Mouse (Mus musculus): ENCODE data around the gene Slc9a8. TPM values are rescaled to one million over a fixed set of nuclear protein-coding genes. Genes with fewer than 3 reads are reported as not detected.
"Not testable (repeated sequence)": the region's sequence is repeated elsewhere in the genome, so short reads cannot be mapped to it uniquely, and the experiment has no call there.

The Slc9a8 gene
- 31.9 and 45.7 TPM in 2 replicates for polyA plus RNA-seq (2012; rRNA removed)

DNA sequence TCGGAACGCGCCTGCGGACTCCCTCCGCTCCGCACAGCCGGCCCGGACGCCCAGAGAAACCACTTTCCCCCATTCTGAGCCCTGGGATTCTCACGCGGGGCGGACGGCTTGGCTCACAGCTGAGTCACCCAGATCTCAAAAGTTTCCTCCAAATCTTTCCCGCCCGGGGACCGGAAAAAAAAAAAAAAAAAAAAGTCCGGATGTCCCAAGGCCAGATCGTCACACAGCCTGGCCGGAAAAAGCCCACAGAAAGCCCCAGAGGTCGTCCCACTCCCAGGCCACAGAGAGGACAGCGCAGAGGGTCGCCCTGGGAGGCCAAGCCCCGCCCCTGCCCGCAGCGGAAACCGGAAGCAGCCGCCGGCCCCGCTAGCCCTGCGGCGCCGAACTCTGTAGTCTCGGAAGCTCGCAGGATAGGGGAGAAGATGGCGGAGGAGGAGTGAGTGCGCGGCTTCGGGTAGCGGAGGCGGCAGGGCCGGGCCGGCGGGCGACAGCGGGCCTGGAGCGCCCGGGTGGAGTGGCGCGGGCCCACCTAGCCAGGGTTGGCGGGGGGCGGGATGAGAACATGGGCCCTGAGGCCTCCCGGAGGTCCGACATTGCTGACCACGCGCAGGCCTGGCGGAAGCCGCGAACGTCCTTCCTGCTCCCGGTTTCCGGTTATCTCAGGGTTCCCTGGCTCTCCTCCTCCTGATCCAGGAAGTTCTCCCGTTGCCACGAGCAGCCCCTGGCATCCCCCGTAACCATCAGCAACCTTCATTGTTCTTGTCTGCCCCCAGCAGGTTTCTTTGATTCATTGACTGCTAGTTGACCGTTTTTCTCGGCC lies at the start of gene Slc9a8:
TSS of gene Slc9a8 (plus strand) at position 383 of the 820 bp plus-strand sequence.
- no peak for DNase-seq (ENCODE audit: low read depth, low spot score)
- under 1% methylated on average over 64 of the region's 66 CpGs for WGBS

DNA sequence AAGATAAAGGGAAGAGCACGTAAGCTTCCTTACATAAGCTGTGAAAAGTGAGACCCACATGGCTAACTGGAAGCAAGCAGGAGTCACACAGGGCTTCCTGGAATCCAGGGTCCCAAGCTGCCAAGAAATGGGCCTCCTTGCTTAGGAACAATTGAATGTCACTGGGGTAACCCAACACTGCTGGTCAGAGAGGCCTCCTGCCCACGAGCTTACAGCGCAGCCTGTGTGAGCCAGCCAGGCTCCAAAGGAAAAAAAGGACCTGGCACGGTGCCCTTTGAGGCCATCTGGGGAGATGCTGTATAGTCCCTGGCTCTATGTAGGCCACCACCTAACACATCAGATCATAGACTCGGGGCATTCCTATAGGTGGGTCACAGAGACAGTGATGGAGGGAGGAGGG lies 48.2 kb upstream of the Slc9a8 start:
- DNase-seq (ENCODE audit: low read depth, low spot score): no peak
- WGBS: 40% methylated on average over 5 of the region's 5 CpGs

GRCm38 (mm10) chr2:167374191-167374805 lies 47.2 kb upstream of the Slc9a8 start:
- no peak for DNase-seq (ENCODE audit: low read depth, low spot score)
- 92% methylated on average over 12 of the region's 12 CpGs for WGBS

GRCm38 (mm10) chr2:167375135-167375534 lies 46.4 kb upstream of the Slc9a8 start:
- no peak for DNase-seq (ENCODE audit: low read depth, low spot score)
- 66% methylated on average over 9 of the region's 9 CpGs for WGBS

DNA sequence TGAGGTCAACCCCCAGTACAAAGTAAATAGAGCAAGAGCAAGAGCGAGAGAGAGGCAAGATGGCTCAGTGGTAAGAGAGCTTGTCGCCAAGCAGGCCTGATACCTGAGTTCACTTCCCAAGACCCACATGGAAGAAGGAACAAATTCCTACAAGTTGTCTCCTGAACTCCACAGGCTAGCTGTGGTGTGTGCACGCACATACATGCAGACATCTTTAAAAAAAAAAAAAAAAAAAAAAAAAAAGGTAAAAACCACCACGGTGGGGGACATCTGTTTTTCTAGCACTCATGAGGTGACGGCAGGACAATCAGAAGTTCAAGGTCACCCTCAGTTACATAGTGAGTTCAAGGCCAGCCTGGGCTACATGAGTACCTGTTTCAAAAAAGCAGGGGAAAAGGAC lies 45.8 kb upstream of the Slc9a8 start:
- 92% methylated on average over 5 of the region's 5 CpGs for WGBS
- DNase-seq (ENCODE audit: low read depth, low spot score): no peak

DNA sequence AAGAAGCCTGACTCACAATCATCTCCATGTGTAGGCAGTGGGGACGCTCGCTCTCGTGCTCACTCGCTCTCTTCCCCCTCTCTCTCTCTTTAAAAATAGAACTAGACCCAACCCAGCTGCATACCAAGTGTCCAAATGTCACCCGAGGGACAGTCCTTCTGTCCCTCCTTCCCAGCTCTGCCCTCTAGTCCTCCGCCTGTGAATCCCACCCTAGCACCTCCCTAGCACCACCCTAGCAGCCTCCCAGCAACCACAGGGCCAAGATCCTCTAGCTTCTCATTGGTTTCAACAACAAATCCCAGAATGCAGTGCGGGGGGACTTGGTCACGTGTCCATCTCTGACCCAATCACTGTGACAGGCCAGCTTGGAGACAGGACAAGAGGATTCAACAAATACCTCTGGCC lies 45.4 kb upstream of the Slc9a8 start:
- no peak for DNase-seq (ENCODE audit: low read depth, low spot score)
- 79% methylated on average over 8 of the region's 8 CpGs for WGBS

- DNase-seq (ENCODE audit: low read depth, low spot score): no peak
- 51% methylated on average over 3 of the region's 3 CpGs for WGBS
These were observed 43.8 kb upstream of the Slc9a8 start for GRCm38 (mm10) chr2:167377697-167378096.

DNA sequence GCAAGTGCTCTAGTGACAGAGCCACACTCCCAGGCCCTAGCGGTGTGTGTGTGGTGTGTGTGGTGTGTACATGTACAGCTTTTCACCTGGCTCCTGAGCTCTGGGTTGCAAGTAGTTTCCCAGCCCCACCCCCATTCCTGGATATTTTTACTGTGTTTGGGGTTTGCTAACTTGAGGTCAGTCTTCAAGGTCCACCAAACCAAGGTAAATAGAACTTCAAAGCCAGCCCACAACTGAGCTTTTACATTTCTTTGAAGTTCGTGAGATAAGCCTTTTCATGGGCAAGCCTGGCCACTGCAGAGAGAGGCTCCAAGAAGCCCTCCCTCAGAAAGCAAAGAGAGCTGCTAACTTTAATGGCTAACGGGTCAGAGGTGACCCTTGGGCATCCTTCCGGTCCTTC lies 42.5 kb upstream of the Slc9a8 start:
- DNase-seq (ENCODE audit: low read depth, low spot score): no peak
- 49% methylated on average over 4 of the region's 4 CpGs for WGBS

DNA sequence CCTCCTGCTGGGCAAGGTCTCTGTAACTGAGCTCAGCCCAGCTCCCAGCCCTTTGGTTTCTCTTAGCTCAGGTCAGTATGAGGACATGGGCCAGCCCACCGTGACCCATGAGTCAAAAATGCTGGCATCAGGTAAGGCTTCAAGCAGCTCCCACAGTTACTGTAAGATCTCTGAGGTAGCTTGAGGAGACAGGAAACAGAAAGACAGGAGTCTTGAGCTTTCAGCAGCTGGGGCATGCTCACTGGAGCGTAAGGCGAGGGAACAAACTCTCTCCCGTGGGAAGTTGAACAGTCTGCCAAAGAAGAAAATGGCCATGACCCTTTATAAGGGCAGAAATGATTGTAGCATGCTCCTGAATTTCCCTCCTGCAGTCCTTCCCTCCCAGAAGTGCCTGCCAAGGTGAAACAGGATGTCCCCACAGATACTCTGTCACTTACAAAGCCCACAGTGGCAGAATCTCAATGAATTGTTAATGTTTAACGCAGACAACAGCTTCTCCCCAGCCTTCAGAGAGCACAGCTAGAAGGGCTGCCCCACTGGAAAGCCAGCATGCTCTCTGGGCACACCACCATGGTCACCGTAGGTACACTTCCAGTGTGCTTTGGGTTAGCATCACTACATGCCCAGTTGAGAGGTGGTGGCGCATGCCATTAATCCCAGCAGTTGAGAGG lies 40.8 kb upstream of the Slc9a8 start:
- DNase-seq (ENCODE audit: low read depth, low spot score): no peak
- WGBS: 30% methylated on average over 7 of the region's 7 CpGs

GRCm38 (mm10) chr2:167381596-167381995 lies 39.9 kb upstream of the Slc9a8 start:
- DNase-seq (ENCODE audit: low read depth, low spot score): no peak
- WGBS: 78% methylated on average over 7 of the region's 7 CpGs

- 92% methylated on average over 7 of the region's 7 CpGs for WGBS
These were observed 39.1 kb upstream of the Slc9a8 start for GRCm38 (mm10) chr2:167382389-167382788.

DNA sequence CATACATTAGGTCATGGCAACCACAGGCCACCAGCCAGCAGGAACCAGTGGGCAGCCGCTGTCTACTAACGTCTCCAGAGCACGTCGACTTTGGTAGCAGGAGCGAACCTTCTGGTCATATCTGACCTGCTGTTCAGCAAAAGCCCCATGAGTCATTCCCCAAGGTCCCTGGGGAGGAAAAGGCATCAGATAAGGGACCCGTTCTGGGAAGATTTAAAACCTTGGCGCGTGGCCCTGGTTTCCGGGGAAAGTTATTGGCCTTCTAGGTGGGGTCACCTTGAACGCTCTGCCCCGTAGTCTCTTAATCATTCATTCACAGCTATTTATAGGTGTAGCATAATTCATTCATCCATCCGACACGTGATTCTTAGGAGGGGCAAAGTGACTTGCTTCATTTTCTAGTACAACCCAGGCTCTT lies 37.8 kb upstream of the Slc9a8 start:
- WGBS: 24% methylated on average over 13 of the region's 13 CpGs
- peak; percentile 77 for DNase-seq (ENCODE audit: low read depth, low spot score)

More at GRCm38 (mm10) chr2:167382389-167382788, 39.1 kb upstream of the Slc9a8 start:
- DNase-seq (ENCODE audit: low read depth, low spot score): no peak

GRCm38 (mm10) chr2:167386456-167386855 lies 35.1 kb upstream of the Slc9a8 start:
- WGBS: 76% methylated on average over 4 of the region's 4 CpGs
- no peak for DNase-seq (ENCODE audit: low read depth, low spot score)

- WGBS: 76% methylated on average over 6 of the region's 6 CpGs
- DNase-seq (ENCODE audit: low read depth, low spot score): no peak
These were observed 34.5 kb upstream of the Slc9a8 start for GRCm38 (mm10) chr2:167386998-167387397.

DNA sequence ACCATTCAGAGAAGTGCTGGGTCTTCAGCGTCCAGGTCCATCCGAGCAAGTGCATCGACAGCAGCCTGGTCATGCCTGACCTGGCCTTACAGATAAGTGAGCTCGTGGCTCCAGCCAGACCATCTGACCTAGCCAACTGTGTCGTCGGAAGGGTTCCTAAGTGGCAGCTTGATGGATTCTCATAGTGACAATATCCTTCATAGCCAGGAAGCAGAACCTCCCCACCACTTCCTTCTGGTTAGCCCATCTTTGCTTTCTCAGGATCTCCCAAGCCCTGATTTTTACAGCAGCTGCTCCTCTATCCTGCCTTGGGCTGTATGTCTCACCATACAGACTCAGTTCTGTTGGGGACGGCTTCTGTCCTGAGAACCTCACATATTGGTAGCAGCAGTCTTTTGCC lies 27.1 kb upstream of the Slc9a8 start:
- WGBS: 79% methylated on average over 7 of the region's 7 CpGs
- no peak for DNase-seq (ENCODE audit: low read depth, low spot score)

DNA sequence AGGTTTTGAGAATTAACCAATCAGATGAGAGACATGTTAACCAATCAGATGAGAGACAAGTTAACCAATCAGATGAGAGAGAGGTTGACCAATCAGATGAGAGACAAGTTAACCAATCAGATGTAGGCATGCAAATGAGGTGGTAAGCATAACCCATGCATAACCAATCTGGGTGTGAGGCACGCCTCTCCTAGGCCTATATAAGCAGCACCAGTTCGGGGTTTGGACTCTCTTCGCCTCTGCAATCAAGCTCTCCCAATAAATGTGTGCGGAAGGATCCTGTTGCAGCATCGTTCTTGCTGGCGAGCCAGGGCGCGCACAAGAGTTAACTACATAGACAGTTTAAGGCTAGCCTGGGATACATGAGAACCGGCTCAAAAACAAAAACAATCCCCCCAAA lies 25.1 kb upstream of the Slc9a8 start:
- WGBS: 97% methylated on average over 9 of the region's 9 CpGs
- not testable (repeated sequence) for DNase-seq (ENCODE audit: low read depth, low spot score)

DNA sequence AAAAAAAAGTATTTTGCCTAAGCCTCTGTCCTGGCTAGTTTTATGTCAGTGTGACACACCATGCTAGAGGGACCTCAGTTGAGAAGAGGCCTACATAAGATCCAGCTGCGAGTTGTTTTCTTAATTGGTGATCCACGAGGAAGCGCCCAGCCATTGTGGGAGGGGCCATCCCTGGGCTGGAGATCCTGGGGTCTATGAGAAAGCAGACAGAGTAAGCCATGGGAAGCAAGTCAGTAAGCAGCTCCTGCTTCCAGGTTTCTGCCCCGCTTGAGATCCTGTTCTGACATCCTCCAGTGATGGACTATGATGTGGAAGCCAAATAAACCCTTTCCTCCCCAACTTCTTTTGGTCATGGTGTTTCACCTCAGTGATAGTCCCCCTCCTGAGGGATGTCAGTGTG lies 22.5 kb upstream of the Slc9a8 start:
- DNase-seq (ENCODE audit: low read depth, low spot score): no peak
- 63% methylated on average over 4 of the region's 4 CpGs for WGBS

DNA sequence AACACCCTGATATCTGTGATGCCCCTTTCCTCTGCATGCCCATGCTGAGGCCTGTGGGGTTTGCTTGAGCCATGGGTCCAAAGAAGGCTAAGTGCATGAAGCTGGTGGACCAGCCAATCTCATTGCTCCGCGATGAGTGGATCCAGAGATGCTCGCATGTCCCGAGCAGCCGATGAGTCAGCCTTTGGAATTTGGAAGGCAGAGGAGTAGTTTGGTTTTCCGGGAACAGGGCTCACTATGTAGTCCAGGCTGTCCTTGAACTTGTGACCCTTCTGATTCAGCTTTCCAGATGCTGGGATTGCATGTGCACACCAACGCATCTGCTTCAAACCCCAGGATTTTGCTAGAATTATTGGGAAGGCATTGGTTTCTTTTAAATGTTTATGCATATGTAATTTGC lies 21.9 kb upstream of the Slc9a8 start:
- DNase-seq (ENCODE audit: low read depth, low spot score): no peak
- 71% methylated on average over 7 of the region's 7 CpGs for WGBS

DNA sequence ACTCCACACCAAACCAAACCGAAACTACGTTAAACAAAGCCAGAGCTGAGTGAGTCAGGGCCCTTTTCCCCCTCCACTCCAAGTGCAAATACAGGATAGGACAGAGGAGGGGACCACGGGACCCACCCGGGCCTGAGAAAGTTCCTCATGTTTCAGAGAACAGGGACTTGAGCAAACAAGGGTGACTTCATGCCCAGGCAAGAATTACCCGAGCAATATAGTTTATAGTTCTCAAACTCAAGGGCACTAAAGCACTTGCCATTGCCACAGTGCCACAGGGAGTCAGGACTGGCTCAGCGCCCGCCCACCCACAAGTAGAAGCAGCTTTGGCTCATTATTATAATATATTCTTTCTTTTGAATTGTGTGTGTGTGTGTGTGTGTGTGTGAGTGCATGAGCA lies 18.4 kb upstream of the Slc9a8 start:
- no peak for DNase-seq (ENCODE audit: low read depth, low spot score)
- WGBS: 20% methylated on average over 7 of the region's 7 CpGs

DNA sequence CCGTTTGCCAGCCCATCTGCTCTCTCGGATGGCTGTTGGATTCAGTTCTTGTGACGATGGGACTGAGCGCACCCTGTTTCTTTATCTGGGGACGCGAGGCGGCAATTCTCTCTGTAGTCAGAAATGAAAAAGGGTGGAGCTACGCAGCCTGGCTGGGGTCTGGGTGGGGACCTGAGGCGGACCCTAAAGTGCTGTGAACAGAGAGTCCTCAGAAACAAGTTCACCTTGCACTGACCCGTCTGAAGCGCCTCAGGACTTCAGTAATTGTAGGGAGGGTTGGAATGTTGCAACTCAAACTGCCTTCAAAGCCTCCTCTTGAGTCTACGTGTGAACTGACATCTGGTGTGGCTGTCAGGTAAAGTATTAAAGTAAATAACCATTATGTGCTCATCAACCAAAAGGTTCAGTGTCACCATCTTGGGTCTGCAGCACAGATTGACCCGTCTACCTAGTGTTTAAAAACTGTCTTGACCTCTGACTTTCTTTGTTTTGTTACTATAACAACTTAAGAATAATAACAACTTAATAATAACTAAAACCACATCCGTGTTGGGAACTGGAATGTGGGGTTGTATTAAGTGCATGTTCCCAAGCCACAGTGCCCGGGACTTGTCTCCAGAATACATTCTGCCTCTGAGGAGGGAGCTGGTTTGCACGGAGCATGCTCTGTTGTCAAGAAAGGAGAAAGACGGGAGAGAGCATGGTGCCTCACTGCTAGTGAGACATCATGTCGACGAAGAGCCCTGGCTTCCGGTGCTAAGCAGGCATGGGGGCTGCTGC lies 16.2 kb upstream of the Slc9a8 start:
- 81% methylated on average over 20 of the region's 20 CpGs for WGBS
- no peak for DNase-seq (ENCODE audit: low read depth, low spot score)
